13 mouse cellular contexts compared by ENCODE assay signal in the genomic region with DNA sequence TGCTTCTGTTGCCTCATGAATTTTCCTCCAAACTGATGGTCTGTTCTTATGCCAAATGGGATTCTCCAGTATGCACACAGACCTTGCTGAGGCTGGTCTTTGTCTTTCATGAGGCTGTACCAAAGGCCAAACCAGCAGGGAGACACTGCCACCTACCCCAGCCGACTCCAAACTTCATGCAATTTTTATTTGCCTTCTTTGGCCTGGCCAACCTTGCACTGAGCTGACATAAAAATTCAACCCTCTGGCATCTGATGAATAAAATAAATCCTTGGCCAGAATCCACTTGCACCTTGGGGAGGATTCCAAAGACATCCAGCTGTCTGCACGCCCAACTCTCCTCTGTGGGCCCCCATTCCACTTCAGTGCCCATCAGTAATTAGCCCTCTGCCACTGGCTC.
"Had no signal": no experiment of that assay in that cellular context is flagged by ENCODE, and none has a peak within 500 bp of the region (broad histone marks: within the 10 kb centered on the region; RNA-seq: fewer than 3 reads in every experiment).

No protein-coding gene starts in this region.

- H3K4me2 ChIP-seq: liver, embryonic 13.5 days had no signal

- H3K9ac ChIP-seq: liver, embryonic 13.5 days had no signal

- H3K4me1 ChIP-seq: liver, embryonic 13.5 days had no signal

- H3K4me3 ChIP-seq: left cerebral cortex, adult 2 months; liver, embryonic 13.5 days had no signal

- H3K36me3 ChIP-seq: liver, embryonic 13.5 days had no signal

- DNase-seq: kidney, adult 18-20 months; kidney, adult 9 months; kidney, postnatal 14 days; kidney, postnatal 4 days; layer of hippocampus, adult 9-11 months; liver, embryonic 13.5 days; lung, adult 2 months; lung, postnatal 14 days; thymus, adult 2 months; thymus, postnatal 14 days; thymus, postnatal 4 days had no signal

- H3K9me3 ChIP-seq: liver, embryonic 13.5 days had no signal

- H3K27ac ChIP-seq: left cerebral cortex, adult 2 months; liver, embryonic 13.5 days; macrophage had no signal

- H3K27me3 ChIP-seq: liver, embryonic 13.5 days had no signal
